Mouse (Mus musculus) heart, embryonic 14.5 days (tissue): ENCODE measurements around the gene Usp34. TPM values are rescaled to one million over a fixed set of nuclear protein-coding genes. Genes with fewer than 3 reads are reported as not detected.
"Not testable (repeated sequence)": the region's sequence is repeated elsewhere in the genome, so short reads cannot be mapped to it uniquely, and the experiment has no call there.

Experiments
- ATAC-seq: fragments of 200-750 bp; cut with Nextera tagmentation; 2 replicates; pipeline ENCODE4 v1.8.0; 2017; ENCODE audit warnings: low read depth, moderate TSS enrichment; ENCODE audit not compliant: insufficient number of reproducible peaks, insufficient read depth, low FRiP score
- H3K27ac ChIP-seq, 2 experiments: fragments of 200-500 bp in 1 of 2; fragments of 300-500 bp in 1 of 2; sonication (generic) in 1 of 2; replicated peaks in 1 of 2; 2 replicates each; pipeline ENCODE4 v1.5.1; 2012 to 2014; ENCODE audit warnings: low read depth in 2 of 2, low read length in 2 of 2, control low read depth in 1 of 2, mild to moderate bottlenecking in 1 of 2, mixed read lengths in 1 of 2; ENCODE audit not compliant: control insufficient read depth in 1 of 2, insufficient read depth in 1 of 2
- H3K27me3 ChIP-seq: fragments of 300-500 bp; sonication (generic); 2 replicates; pipeline ENCODE4 v1.6.1; 2014; ENCODE audit warnings: mild to moderate bottlenecking, low read length, control low read depth; ENCODE audit not compliant: control insufficient read depth, insufficient read depth
- H3K36me3 ChIP-seq: fragments of 300-500 bp; sonication (generic); 2 replicates; pipeline ENCODE4 v1.6.1; 2014; ENCODE audit warnings: mild to moderate bottlenecking, control low read depth, low read length, mixed read lengths; ENCODE audit not compliant: control insufficient read depth, insufficient read depth
- H3K4me1 ChIP-seq, 2 experiments: fragments of 200-500 bp in 1 of 2; fragments of 300-500 bp in 1 of 2; sonication (generic) in 1 of 2; 2 replicates each; pipeline ENCODE4 v1.6.1; 2012 to 2014; ENCODE audit warnings: low read length in 2 of 2, control low read depth in 1 of 2, mixed read lengths in 1 of 2; ENCODE audit not compliant: control insufficient read depth in 2 of 2, insufficient read depth in 2 of 2
- H3K4me2 ChIP-seq: fragments of 300-500 bp; sonication (generic); 2 replicates; pipeline ENCODE4 v1.6.1; 2014; ENCODE audit warnings: mild to moderate bottlenecking, low read length
- H3K4me3 ChIP-seq, 2 experiments: fragments of 200-500 bp in 1 of 2; fragments of 300-500 bp in 1 of 2; sonication (generic) in 1 of 2; 2 replicates each; pipeline ENCODE4 v1.5.1; 2012 to 2014; ENCODE audit warnings: low read length in 2 of 2, mild to moderate bottlenecking in 2 of 2, control low read depth in 1 of 2, low read depth in 1 of 2, moderate library complexity in 1 of 2; ENCODE audit not compliant: control insufficient read depth in 1 of 2, insufficient read depth in 1 of 2
- H3K9ac ChIP-seq: fragments of 300-500 bp; sonication (generic); 2 replicates; pipeline ENCODE4 v1.6.1; 2014; ENCODE audit warnings: mild to moderate bottlenecking, low read length
- H3K9me3 ChIP-seq: fragments of 300-500 bp; sonication (generic); 2 replicates; pipeline ENCODE4 v1.6.1; 2016; ENCODE audit warnings: low read length, control low read depth; ENCODE audit not compliant: control insufficient read depth
- WGBS: fragments of 180-500 bp; shearing (Covaris S2); extraction: QIAGEN DNeasy Blood & Tissue Kit; methylation state at CpG from one replicate; pipeline ENCODE4 v1.1.7; 2014; 5-methylcytosine and 5-hydroxymethylcytosine counted together
- polyA plus RNA-seq: library from polyadenylated mRNA; unstranded; fragments of >200 nt; fragmentation: Nextera tagmentation; extraction: Ambion mirVana; gene quantifications from 2 replicates; pipeline ENCODE4 v1.2.1, GENCODE M21; 2014

The Usp34 gene
- polyA plus RNA-seq, 1 experiment from 2014 or later = 23.3 TPM

GRCm38 (mm10) chr11:23359687-23360235, 53.1 kb downstream of the Usp34 start:
- Histone ChIP-seq H3K27ac (peak overlapping the region in 1 of 2 experiments; percentile 21; a peak in 1 of 4 replicates), H3K36me3 (peaks cover 65% of the 10 kb centered on the region)
- not testable (repeated sequence) for H3K4me3 ChIP-seq, H3K4me2 ChIP-seq, H3K9me3 ChIP-seq, ATAC-seq, H3K27me3 ChIP-seq, H3K9ac ChIP-seq, H3K4me1 ChIP-seq
- 4% methylated on average over 1 of the region's 1 CpGs for WGBS

DNA sequence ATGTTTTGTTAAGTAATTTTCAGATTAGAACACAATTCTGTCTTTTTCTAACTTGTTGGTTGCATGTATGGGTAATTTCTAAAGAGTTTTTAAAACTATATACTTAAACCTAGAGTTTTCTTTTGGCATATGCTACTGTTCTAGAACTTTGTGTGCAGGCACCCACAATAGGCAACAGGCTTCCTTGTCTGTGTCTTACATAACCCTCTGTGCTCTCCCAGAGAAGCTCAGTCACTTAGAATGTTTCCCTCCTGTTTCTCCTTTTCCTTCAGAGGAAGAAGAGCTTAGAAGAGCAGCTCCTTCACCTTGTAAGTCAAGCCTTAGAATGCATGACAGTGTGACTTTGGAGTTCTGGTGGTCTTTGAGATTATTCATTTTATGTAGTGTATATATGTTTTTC, 55.6 kb downstream of the Usp34 start:
- H3K27ac ChIP-seq = no peak overlapping the region
- H3K9ac ChIP-seq = no peak overlapping the region
- no peak overlapping the region for H3K4me2 ChIP-seq
- no peak for ATAC-seq
- H3K4me1 ChIP-seq = 0 out of 4 replicates have a peak, but pooled peaks cover 0 to 3% of the 10 kb centered on the region in 2 experiments
- peaks cover 49% of the 10 kb centered on the region for H3K36me3 ChIP-seq
- no peak overlapping the region for H3K4me3 ChIP-seq
- no peaks in the 10 kb centered on the region for H3K27me3 ChIP-seq
- no peaks in the 10 kb centered on the region for H3K9me3 ChIP-seq

DNA sequence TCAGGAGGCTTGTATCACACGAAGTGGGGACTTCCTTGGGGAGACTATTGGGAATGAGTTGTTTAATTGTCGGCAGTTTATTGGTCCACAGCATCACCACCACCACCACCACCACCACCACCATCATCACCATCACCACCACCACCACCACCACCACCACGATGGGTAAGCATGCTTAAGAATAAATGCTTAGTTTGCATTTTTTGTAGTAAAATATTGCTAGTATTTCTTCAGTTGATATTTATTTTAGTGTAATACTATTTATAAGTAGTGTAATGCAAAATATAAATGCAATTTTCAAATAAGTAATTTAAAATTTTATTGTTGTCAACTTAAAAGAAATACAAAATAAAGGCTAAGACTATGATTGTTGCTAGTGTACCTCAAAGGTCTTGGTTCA, 57.7 kb downstream of the Usp34 start:
- WGBS = 93% methylated on average over 3 of the region's 3 CpGs
- no peaks in the 10 kb centered on the region for H3K27me3 ChIP-seq

DNA sequence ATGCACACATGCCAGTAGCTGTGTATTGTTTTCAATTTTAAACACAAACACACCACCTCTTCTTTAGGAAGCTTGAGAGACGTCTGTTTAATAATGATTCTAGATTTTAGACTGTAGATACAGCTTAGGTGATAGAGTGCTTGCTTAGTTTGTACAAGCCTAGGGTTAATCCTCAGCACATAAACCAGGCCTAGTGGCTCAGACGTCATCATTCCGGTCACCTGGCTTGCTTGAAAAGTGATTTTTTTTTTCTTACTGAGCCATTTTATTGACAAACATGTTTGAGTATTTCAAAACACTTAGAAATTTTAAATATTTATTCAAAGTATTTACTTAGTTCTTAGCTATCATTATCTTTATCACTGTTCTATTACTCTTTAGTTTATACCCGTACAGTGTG, 65.3 kb downstream of the Usp34 start:
- no peaks in the 10 kb centered on the region for H3K27me3 ChIP-seq
- no peak overlapping the region for H3K27ac ChIP-seq
- H3K9me3 ChIP-seq = no peaks in the 10 kb centered on the region
- H3K4me2 ChIP-seq = no peak overlapping the region
- H3K4me3 ChIP-seq = no peak overlapping the region
- WGBS = 83% methylated on average over 4 of the region's 4 CpGs
- H3K9ac ChIP-seq = no peak overlapping the region
- no peak for ATAC-seq
- H3K36me3 ChIP-seq = peaks cover 68% of the 10 kb centered on the region
- H3K4me1 ChIP-seq = no peaks in the 10 kb centered on the region

More for the DNA sequence above, 57.7 kb downstream of the Usp34 start:
- Histone ChIP-seq H3K4me3 (no peak overlapping the region), H3K27ac (no peak overlapping the region), H3K9ac (no peak overlapping the region), H3K4me1 (0 out of 4 replicates have a peak, but pooled peaks cover 0 to 3% of the 10 kb centered on the region in 2 experiments), H3K9me3 (no peaks in the 10 kb centered on the region), H3K4me2 (no peak overlapping the region), H3K36me3 (peaks cover 53% of the 10 kb centered on the region)
- ATAC-seq = no peak

DNA sequence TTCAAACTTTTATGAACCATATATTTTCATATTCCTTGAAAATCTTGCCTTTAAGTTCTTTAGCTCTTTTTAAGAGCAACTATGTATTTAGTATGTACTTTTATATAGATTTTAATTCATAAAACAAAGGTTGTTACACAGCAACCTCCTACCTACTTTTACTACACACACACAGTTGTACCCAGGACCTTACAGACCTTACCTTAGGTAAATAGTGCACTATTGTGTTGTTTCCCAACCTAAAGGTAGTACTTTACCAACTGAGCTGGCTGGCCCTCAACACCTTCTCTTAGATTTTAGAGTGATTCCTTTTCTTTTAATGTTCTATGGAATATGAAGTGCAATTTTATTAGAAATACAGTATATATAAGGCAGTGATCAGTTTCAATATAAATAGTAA, 65.8 kb downstream of the Usp34 start:
- H3K36me3 ChIP-seq = peaks cover 71% of the 10 kb centered on the region
- no peak overlapping the region for H3K4me3 ChIP-seq
- no peak overlapping the region for H3K4me2 ChIP-seq
- no peaks in the 10 kb centered on the region for H3K4me1 ChIP-seq
- no peak for ATAC-seq
- no peak overlapping the region for H3K27ac ChIP-seq
- H3K9me3 ChIP-seq = no peaks in the 10 kb centered on the region
- no peaks in the 10 kb centered on the region for H3K27me3 ChIP-seq
- H3K9ac ChIP-seq = no peak overlapping the region

GRCm38 (mm10) chr11:23380055-23380454, 73.4 kb downstream of the Usp34 start:
- H3K4me1 ChIP-seq = no peaks in the 10 kb centered on the region
- 89% methylated on average over 2 of the region's 2 CpGs for WGBS
- H3K4me2 ChIP-seq = no peak overlapping the region
- H3K27ac ChIP-seq = no peak overlapping the region
- no peaks in the 10 kb centered on the region for H3K9me3 ChIP-seq
- ATAC-seq = no peak
- peaks cover 66% of the 10 kb centered on the region for H3K36me3 ChIP-seq
- H3K27me3 ChIP-seq = no peaks in the 10 kb centered on the region
- no peak overlapping the region for H3K4me3 ChIP-seq
- no peak overlapping the region for H3K9ac ChIP-seq

- WGBS = 94% methylated on average over 3 of the region's 3 CpGs
- no peak overlapping the region for H3K9ac ChIP-seq
- H3K4me3 ChIP-seq = no peak overlapping the region
- no peak for ATAC-seq
- H3K4me2 ChIP-seq = no peak overlapping the region
- H3K36me3 ChIP-seq = peaks cover 63% of the 10 kb centered on the region
- no peaks in the 10 kb centered on the region for H3K9me3 ChIP-seq
- no peaks in the 10 kb centered on the region for H3K4me1 ChIP-seq
- H3K27ac ChIP-seq = no peak overlapping the region
- H3K27me3 ChIP-seq = no peaks in the 10 kb centered on the region
Measured at GRCm38 (mm10) chr11:23380595-23380994, 73.9 kb downstream of the Usp34 start.

GRCm38 (mm10) chr11:23382787-23383186, 76.1 kb downstream of the Usp34 start:
- 89% methylated on average over 1 of the region's 1 CpGs for WGBS
- H3K4me1 ChIP-seq = no peaks in the 10 kb centered on the region
- H3K4me2 ChIP-seq = no peak overlapping the region
- H3K9ac ChIP-seq = no peak overlapping the region
- no peak overlapping the region for H3K27ac ChIP-seq
- ATAC-seq = no peak
- H3K27me3 ChIP-seq = no peaks in the 10 kb centered on the region
- H3K4me3 ChIP-seq = no peak overlapping the region
- peaks cover 53% of the 10 kb centered on the region for H3K36me3 ChIP-seq
- no peaks in the 10 kb centered on the region for H3K9me3 ChIP-seq
